Mouse (Mus musculus) kidney, adult 2 months (tissue): ENCODE results near the gene Dera.

ENCODE experiments used
- CTCF ChIP-seq: fragments of 200-500 bp; conservative IDR thresholded peaks from 2 replicates; pipeline ENCODE4 v1.5.1; 2011; ENCODE audit warnings: low read depth, mild to moderate bottlenecking, control low read depth, low read length, moderate library complexity, mixed read lengths; ENCODE audit not compliant: insufficient read depth, insufficient read length
- POLR2A ChIP-seq: fragments of 200-500 bp; IDR thresholded peaks from one replicate; pipeline ENCODE4 v1.6.1; 2011; ENCODE audit warnings: low read depth, low read length, control low read depth

GRCm38 (mm10) chr6:137825022-137825613, 70.8 kb downstream of the Dera start:
- no peak for TF ChIP-seq CTCF
- no peak for TF ChIP-seq POLR2A
